Mouse (Mus musculus) Patski (cell line): ENCODE measurements around the gene Wdr3. TPM values are rescaled to one million over a fixed set of nuclear protein-coding genes. Genes with fewer than 3 reads are reported as not detected.
A peak's percentile ranks its signal among the peaks of the same experiment; 100 is the strongest.

Source experiments
- ATAC-seq: fragments of 100-300 bp; one replicate; pipeline ENCODE4 v1.8.0; 2021
- CTCF ChIA-PET: fragments of 350-600 bp; sonication (Branson Sonifier 250); formaldehyde crosslinking; loops from one replicate; lab custom pipeline; 2022; ENCODE audit warnings: inconsistent platforms; lab: Charles Lee
- POLR2A ChIA-PET: fragments of 350-600 bp; sonication (Branson Sonifier 250); formaldehyde crosslinking; loops from one replicate; lab custom pipeline; 2022; ENCODE audit warnings: antibody characterized with exemption, inconsistent platforms; lab: Charles Lee
- DNase-seq: peaks from one replicate; pipeline ENCODE4 v3.0.0-alpha.2; 2011; ENCODE audit warnings: low read depth, low spot score
- H3K27me3 ChIP-seq: fragments of 371-371 bp; one replicate; pipeline ENCODE4 v1.5.1; 2021
- CTCF ChIP-seq: fragments of 100-300 bp; IDR thresholded peaks from one replicate; pipeline ENCODE4 v1.5.1; 2021
- in situ Hi-C: fragments of 300-500 bp; cut with MboI; formaldehyde crosslinking; loops from 3 replicates; pipeline ENCODE4 v1.11.1; 2018; ENCODE audit warnings: low pct_unique_long_range_greater_than_20kb, mixed read lengths
- polyA plus RNA-seq: library from polyadenylated mRNA; unstranded; gene quantifications from one replicate; pipeline ENCODE4 v1.2.3, GENCODE M21; 2021

Wdr3 gene
- polyA plus RNA-seq, 1 experiment from 2014 or later: 70.4 TPM

DNA sequence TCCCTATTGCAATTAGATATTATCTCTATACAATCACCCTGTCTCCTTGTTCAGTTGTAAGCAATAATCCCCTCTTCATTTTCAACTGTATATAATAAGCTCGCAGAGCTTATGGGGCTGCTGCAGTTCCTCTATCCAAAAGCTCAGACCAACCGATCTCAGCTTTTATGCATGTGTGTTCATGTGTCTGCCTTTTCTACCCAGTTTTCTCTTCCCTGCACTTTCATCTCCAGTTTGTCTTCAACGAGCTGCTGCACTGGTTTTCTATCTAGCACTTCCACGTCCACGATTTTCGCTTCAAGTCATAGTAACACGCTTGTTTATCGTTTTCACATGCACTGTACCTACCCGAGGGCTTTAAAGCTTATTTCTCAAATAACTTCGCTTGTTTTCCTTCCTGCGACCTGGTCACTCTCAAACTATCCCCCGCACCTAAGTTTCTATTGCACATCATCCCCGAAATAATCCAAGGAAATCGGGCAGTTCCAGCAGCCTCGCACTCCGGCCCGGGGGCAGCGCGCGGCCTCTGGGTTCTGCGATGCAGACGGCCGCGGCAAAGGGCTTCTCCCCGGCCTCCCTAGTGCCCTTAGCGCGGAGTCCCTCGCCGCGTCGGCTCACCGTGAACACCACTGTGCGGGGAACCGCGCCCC is 417 bp downstream of the Wdr3 start:
- no peak for TF ChIP-seq CTCF
- no peaks in the 10 kb centered on the region for H3K27me3 ChIP-seq
- peak; percentile 44 for ATAC-seq
- ChIA-PET CTCF (interaction anchor here (1.3 kb wide), 1 partner anchor 10 kb away, joined by 4 read pairs; no protein-coding TSS in a partner anchor), POLR2A (no interaction called here)
- DNase-seq: no peak
- in situ Hi-C loops: no loop called here

DNA sequence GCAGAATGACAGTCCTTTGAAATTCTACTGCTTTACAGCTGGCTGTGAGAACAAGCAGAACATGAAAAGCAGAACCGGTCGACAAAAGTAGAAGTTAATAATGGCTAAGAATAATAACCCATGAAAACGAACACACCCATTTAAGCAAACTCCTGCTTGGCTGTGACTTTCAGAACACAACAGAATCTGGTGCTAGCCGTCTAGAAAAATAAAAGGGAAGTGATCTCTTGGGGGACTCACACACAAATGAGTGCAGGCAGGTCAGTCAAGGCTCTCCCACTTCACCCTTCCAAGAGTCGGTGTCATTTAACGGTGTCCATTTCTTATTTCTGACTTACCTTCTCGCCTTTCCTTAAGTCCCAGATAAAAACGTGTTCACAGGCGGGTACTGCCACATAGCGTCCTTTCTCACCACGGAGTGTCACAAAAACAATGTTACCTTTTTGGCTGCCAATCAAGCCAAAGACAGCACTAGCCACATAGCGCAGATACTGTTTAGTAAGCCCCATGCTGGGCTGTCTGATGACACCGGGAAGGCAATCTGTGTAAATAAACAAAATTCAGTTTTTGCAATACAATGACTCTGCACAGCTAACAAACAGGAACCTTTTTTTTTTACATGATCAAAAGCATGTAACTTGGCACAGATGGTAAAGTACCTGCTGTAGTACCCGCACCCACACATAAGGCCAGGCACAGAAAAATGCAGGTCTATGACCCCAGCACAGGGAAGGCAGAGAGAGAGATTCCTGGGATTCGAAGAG is 1.3 kb downstream of the Wdr3 start:
- no peak for DNase-seq
- ChIA-PET CTCF (interaction anchor here (1.1 to 1.3 kb wide), 2 partner anchors 9 to 235 kb away, joined by 3 to 4 read pairs; no protein-coding TSS in a partner anchor), POLR2A (interaction anchor here (0.6 kb wide), 1 partner anchor 10 kb away, joined by 3 read pairs; no protein-coding TSS in a partner anchor)
- ATAC-seq: no peak
- no peak for TF ChIP-seq CTCF
- no peaks in the 10 kb centered on the region for H3K27me3 ChIP-seq
- in situ Hi-C loops: no loop called here

DNA sequence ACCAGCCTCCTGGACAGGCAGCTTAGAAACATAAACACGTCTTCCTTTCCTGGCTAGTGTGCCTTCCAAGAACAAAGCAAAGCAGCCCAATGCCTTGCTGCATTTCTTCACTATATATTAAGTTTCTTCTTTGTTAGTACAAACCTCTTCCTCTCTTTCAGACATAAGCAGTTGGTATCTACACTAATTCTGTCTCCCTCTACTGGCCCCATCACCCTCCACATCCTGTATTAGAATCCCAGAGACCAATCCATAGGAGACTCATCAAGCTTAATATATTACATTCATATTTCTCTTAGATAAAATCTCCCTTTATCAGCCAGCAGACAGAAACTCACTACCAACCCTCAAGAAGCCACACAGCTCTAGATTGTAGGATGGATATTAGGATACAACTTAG is 39.8 kb downstream of the Wdr3 start:
- ChIA-PET POLR2A (no interaction called here), CTCF (interaction anchor here (1.9 kb wide), 1 partner anchor 19 kb away, joined by 7 read pairs; no protein-coding TSS in a partner anchor)
- ATAC-seq: no peak
- TF ChIP-seq CTCF: peak; percentile 18
- in situ Hi-C loops: no loop called here
- H3K27me3 ChIP-seq: peaks cover 5% of the 10 kb centered on the region
- DNase-seq: no peak

DNA sequence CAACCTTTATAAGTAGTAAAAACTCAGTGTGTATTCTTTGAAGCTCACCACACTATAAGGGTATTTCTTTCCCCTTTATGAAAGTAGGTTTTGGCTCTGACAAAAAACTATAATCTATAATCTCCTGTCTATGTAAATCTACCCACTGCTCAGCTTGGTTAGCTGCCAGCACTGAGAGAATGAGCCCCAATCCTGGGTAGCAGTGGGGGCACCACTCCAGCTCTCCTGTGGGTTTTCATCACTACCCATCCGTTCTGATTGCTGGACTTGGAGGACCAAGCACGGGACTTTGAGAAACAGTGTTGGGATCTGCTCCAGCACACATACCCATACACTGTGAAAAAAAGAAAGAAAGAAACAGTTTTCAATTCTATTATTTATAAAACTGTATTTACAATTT is 40.2 kb downstream of the Wdr3 start:
- ATAC-seq: no peak
- H3K27me3 ChIP-seq: peaks cover 7% of the 10 kb centered on the region
- POLR2A ChIA-PET: no interaction called here
- DNase-seq: no peak
- CTCF ChIA-PET: interaction anchor here (1.1 to 1.9 kb wide), 2 partner anchors 19 to 23 kb away, joined by 3 to 7 read pairs; no protein-coding TSS in a partner anchor
- no peak for TF ChIP-seq CTCF
- in situ Hi-C loops: no loop called here

DNA sequence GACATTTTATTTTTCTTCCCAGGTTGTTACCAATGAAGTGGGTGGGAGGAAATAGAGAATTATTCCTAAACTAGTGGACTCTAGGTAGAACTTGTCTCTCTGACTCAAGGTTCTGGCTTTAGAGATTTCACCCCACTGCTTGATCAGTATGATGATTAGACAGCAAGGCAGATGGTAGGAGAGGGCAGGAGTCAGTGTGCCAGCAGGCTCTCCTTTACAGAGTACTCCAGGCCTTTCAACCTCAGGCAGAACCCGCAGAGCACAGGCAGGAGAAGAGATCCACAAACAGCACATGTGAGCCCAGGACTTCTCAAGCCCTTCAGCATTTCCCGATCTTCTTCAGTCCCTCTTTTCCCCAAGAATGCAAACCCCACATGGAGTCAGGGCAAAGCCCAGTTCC is 43.5 kb downstream of the Wdr3 start:
- no peak for TF ChIP-seq CTCF
- in situ Hi-C loops: no loop called here
- H3K27me3 ChIP-seq: peaks cover 11% of the 10 kb centered on the region
- no peak for DNase-seq
- no peak for ATAC-seq
- ChIA-PET CTCF (no interaction called here), POLR2A (interaction anchor here (0.7 kb wide), 1 partner anchor 41 kb away, joined by 4 read pairs; no protein-coding TSS in a partner anchor)

DNA sequence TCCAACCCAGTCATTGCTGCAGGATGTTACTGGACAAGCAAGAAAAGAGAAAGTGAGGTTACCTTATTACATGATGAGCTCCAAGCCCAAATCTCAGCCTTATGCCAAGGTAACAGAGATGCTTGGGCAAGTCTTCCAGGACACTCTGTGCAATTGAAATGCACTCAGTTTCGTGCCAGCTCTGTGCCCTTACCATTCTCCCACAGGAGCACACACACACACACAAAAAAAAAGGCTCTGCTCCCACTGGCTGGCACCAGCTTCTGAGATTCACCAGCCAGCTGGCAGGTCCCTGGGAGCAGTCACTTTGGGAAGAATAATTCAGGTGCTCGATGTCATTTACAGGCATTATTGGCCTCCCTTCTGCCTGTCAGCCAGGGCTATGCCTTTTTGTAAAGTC is 55.5 kb downstream of the Wdr3 start:
- H3K27me3 ChIP-seq: peaks cover 8% of the 10 kb centered on the region
- in situ Hi-C loops: no loop called here
- ATAC-seq (no peak), DNase-seq (no peak)
- ChIA-PET POLR2A (no interaction called here), CTCF (interaction anchor here (2.7 kb wide), 1 partner anchor 8 kb away, joined by 6 read pairs; no protein-coding TSS in a partner anchor)
- TF ChIP-seq CTCF: no peak

DNA sequence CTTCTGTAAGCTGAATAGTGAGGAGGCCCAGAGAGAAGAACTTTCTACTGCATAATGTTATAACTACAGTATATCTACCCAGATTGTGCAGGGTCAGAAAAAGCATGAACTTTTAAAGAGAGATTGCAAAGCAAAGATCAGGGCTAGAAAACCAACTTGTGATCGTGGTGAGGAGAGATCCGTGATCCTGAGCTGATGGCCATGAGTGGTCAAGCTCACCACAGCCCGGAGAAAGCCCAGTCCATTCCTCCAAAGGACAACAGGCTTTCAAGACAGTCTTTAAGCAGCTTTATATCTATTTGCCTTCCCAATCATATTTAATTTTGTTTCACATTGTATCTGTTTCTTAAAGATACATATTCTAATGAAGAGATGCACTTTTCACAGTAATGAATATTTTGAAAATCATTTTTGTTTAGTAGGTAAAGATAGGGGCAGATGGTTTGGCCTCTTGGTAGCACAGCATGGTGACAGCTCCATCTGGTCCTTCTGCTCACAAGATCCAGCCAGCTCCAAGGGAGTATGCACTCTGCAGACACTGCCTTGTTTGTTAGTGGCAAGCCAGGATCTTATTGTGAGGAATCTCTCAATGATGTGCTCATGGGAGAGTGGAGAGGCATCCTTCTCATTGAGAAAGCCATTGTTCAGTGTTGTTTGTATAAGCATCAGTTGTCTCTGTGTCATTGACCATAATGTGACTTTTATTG is 59.7 kb downstream of the Wdr3 start:
- TF ChIP-seq CTCF: no peak
- no peaks in the 10 kb centered on the region for H3K27me3 ChIP-seq
- no peak for ATAC-seq
- in situ Hi-C loops: no loop called here
- DNase-seq: no peak
- CTCF ChIA-PET: no interaction called here
- POLR2A ChIA-PET: no interaction called here

Other genes starting within 250 kb of the Wdr3 start
- gene Gdap2, start within 50 bp of the Wdr3 start, polyA plus RNA-seq: 29.4 TPM